Mouse (Mus musculus): ENCODE measurements around the gene Zc2hc1b.

Zc2hc1b gene

GRCm38 (mm10) chr10:13177973-13178624, at the start of gene Zc2hc1b:
Zc2hc1b (minus strand) TSS chr10:13178023.
- in situ Hi-C loops (cut with MboI, MseI), result loop anchor here (25.0 kb wide), 1 partner anchor 166 kb away; the partner anchor contains the start of gene Sf3b5

DNA sequence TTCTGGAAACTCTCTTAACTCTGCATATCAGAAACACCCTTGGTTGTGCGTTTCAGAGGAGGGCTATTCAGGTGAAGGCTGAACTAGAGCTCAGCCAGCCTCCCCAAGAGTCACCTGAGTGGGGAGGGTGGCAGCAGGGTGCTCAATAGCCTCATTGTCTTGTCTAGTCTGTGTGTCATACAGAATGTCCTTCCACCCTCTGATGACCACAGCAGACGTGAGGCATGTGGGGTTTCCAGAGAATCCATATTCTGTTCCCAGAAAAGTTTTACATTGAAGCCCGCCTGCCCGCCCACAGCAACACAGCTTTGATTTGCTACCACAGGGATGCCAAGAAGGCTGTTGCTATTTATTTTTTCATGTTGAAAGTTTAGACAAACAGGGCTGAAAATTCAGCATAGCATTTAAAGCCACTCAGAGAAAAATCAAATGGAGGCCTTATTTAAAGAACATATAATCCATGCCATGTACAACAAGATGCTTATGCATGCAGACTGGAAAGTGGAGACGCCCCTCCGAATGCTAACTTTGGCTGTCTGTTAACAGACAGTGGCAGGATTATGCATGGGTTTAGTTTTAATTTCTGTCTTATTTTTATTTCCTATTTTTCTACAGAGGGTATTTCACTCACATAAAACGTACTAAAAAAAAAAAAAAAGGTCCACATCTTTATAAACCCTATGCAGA, 47.7 kb upstream of the Zc2hc1b start:
- in situ Hi-C loops (cut with MboI, MseI), result no loop called here

- in situ Hi-C loops (cut with MboI, MseI), result no loop called here
Measured at GRCm38 (mm10) chr10:13222135-13222534, 44.3 kb upstream of the Zc2hc1b start.

DNA sequence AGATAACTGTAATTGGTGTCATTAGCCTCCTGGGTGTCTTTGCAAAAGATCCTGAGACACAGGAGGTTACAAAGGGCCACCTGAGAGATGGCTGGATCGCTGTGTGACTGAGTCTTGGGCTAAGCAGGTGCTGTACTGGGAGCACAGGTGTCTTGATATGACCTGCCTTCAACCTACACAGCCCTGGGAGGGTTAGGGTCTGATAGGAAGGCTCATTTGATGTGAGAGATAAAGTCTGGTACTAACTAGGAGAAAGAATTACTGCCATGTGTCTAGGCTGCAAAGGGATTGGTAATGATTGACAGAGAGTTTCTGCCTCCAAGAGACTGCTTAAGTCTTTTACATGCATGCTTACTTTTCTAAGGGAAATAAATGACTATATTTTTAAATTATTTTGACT, 42.2 kb upstream of the Zc2hc1b start:
- in situ Hi-C loops (cut with MboI, MseI), result no loop called here

DNA sequence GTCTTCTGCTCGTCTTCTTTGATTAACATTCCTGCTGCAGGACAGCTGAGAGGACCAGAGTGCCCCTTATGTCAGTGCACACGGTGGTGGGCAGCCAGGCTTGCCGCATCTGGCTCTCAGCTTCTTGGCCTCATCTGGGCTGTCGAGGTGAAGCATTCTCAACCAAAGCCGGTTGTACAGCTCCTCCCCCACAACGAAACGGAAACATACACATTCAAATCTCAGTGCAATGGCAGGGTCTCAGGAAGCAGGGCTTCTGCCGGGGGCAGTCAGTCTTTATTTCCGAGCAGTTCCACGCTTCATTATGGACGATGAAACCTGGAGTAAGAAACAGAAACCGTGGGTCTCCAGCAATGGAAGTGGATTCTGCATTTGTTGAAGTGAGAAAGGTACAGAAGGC, 36.1 kb upstream of the Zc2hc1b start:
- in situ Hi-C loops (cut with MboI, MseI), result no loop called here

DNA sequence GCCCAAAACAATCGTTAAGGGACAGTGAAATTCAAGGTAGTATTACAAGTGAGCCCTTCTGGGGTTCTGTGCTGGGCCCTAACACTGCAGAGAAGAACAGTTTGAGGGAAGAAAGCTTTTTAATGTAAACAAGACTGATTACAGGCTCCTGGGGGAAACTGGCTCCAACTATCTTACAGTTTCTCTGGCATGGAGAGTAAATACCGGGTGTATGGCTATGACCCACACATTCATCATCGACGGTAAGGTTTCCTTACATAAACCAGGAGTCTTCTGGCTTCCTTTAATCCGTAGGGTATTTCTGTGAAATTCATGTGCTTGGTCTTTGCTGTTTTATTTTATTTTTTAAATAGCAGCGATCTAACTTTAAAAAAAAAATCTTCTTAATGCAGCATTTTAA, 35.0 kb upstream of the Zc2hc1b start:
- in situ Hi-C loops (cut with MboI, MseI), result no loop called here

GRCm38 (mm10) chr10:13212326-13212725, 34.5 kb upstream of the Zc2hc1b start:
- in situ Hi-C loops (cut with MboI, MseI), result no loop called here

DNA sequence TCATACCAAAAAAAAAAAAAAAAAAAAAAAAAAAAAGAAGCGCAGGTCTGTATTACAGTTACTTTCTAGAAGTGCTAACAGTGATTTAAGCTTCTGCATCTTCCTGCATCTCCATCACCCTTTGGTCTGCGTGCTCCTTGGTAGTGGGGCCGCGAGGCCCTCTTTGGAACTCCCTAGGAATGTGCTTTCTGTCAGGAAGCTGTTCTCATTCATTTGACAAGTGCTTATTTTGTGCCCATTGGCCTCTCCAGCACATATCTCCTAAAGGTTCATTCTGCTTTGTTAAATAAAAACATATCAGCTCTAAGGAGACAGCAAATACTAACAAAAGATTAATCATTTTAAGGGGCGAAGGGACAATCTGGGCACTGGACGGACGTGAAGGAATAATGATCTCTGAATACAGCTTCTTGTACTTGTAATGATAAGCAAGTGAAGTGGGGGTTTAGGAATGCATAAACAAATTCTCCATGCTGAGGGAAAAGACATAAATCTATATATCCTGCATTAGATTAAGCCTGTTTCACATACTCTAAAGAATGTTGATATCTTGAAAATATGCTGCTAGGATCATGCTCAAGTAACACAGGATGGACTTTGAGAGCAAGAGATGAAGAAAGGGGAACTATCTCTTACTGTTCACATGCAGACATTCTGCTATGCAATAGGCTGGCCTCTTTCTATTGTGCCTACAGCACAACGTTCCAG, 32.3 kb upstream of the Zc2hc1b start:
- in situ Hi-C loops (cut with MboI, MseI), result no loop called here

GRCm38 (mm10) chr10:13209506-13209905, 31.7 kb upstream of the Zc2hc1b start:
- in situ Hi-C loops (cut with MboI, MseI), result no loop called here

GRCm38 (mm10) chr10:13209061-13209460, 31.2 kb upstream of the Zc2hc1b start:
- in situ Hi-C loops (cut with MboI, MseI), result no loop called here

- in situ Hi-C loops (cut with MboI, MseI), result no loop called here
Measured at GRCm38 (mm10) chr10:13201741-13202293, 24.0 kb upstream of the Zc2hc1b start.

- in situ Hi-C loops (cut with MboI, MseI), result no loop called here
Measured at GRCm38 (mm10) chr10:13200862-13201261, 23.0 kb upstream of the Zc2hc1b start.

DNA sequence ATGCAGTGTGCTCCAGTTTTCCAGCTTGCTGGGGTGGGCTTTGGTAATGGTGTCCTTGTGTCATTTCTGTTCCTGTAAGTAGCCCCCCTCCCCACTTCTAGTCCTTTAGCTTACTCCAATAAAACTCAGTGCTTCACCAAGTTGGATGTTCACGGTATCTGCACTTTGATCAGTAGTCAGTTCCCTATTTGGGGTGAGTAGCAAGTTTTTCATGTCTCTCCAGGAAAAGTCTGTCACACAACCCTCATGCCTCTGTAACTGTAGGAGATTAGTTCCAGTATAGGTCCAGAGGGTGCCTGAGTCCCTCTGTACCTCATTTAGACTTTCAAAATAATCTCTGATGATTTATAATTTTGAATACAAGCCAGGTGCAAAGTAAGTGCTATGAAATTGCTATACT, 21.4 kb upstream of the Zc2hc1b start:
- in situ Hi-C loops (cut with MboI, MseI), result loop anchor here (25.0 kb wide), 1 partner anchor 187 kb away; the partner anchor contains the start of gene Sf3b5

GRCm38 (mm10) chr10:13196872-13197507, 19.2 kb upstream of the Zc2hc1b start:
- in situ Hi-C loops (cut with MboI, MseI), result loop anchor here (25.0 kb wide), 1 partner anchor 185 kb away; the partner anchor contains the start of gene Sf3b5

GRCm38 (mm10) chr10:13193496-13193895, 15.7 kb upstream of the Zc2hc1b start:
- in situ Hi-C loops (cut with MboI, MseI), result loop anchor here (25.0 kb wide), 1 partner anchor 181 kb away; the partner anchor contains the start of gene Sf3b5

DNA sequence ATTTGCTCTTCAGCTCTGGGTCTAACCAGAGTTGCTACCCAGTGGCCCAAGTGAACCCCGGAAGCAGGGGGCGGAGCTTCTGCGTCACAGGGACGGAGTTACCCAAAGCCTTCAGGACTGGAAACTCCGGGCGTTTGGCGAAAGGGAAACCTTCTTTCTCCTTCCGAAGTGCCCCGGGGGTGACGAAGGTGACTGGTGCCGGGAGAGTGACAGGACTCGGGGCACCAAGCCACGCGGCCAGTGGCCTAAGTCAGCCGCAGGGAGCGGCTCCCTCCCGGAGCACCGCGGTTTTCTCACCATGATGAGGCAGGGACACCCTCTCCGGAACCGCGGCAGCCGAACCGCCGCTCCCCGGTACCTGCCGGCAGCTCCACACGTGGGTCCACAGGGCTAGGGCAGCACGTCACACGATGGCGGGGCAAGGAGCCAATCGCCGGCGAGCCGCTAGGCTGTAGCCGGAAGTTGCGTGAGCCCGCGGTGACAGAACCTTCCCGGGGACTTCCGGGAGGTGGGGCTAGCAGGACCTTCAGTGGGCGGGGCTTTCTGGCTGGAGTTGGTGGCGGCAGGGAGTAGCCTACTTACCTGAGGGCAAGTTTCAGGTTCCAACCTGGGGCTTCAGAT, 15.0 kb upstream of the Zc2hc1b start, which contains the start of gene Ltv1:
Ltv1 (minus strand) TSS at position 438 of the 621 bp plus-strand sequence.
- in situ Hi-C loops (cut with MboI, MseI), result loop anchor here (25.0 kb wide), 1 partner anchor 181 kb away; the partner anchor contains the start of gene Sf3b5

DNA sequence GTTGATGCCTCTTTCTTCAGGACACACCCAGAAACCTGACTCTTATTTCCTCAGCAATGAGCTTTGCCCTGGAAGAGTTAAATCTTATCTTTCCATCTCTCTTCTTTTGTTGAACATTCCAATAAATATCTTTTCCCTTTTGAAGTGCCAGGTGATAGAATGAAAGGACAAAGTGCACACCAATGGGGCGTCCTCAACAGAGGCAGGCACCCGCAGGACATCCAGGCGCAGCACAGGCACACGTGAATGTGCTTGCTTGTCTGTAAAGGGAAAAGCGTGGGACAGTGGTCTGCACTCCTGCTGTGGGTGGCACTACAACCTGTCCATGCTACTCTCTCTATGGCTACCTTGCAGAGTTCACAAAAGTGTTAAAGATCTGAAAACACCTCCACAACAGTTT, 12.1 kb upstream of the Zc2hc1b start:
- in situ Hi-C loops (cut with MboI, MseI), result loop anchor here (25.0 kb wide), 1 partner anchor 178 kb away; the partner anchor contains the start of gene Sf3b5

- in situ Hi-C loops (cut with MboI, MseI), result loop anchor here (25.0 kb wide), 1 partner anchor 174 kb away; the partner anchor contains the start of gene Sf3b5
Measured at GRCm38 (mm10) chr10:13186754-13187153, 8.9 kb upstream of the Zc2hc1b start.

- in situ Hi-C loops (cut with MboI, MseI), result loop anchor here (25.0 kb wide), 1 partner anchor 172 kb away; the partner anchor contains the start of gene Sf3b5
Measured at GRCm38 (mm10) chr10:13184170-13184766, 6.4 kb upstream of the Zc2hc1b start.

DNA sequence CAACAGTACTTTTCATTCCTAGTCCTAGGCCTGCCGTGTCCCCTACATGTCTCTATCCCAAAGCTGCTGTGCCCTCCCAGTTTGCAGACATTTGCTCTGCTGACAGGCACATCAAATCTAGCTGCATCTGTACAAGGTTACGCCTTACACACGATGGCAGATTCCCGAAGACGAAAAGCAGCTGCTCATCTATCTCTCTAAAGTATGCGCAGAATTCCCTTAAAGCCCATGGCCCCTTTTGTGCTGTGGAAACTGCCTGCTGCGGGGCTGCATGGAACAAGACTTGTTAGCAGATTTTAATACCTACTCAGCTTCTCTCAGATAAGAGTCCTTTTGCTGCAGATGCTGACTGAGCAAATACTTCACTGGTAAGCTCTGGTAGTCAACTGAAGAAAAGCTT, 2.4 kb upstream of the Zc2hc1b start:
- in situ Hi-C loops (cut with MboI, MseI), result loop anchor here (25.0 kb wide), 1 partner anchor 168 kb away; the partner anchor contains the start of gene Sf3b5
